In the genomic region with DNA sequence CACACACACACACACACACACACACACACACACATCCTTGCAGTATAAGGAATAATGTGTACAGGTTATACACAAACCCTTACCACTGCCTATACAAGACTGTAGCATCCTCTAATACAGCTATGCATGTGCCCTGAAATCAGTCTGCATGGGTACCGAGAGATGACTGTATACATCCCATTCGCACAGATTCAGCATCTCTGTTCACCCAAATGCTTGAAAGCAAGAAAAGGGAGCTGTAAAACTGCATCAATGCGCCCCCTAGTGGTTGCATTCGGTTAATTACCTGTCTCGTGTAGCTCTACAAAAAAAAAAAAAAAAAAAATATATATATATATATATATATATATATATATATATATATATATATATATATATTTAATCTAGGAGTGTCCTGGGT, we compare ENCODE assay signal across 9 mouse cellular contexts.
DNase-seq lines count a peak whose midpoint lies in the region; ATAC-seq and TF ChIP-seq lines count a peak whose summit lies in the region.
"Had no signal": no experiment of that assay in that cellular context is flagged by ENCODE, and none has a peak within 500 bp of the region (broad histone marks: within the 10 kb centered on the region; RNA-seq: fewer than 3 reads in every experiment).

No protein-coding gene starts in this region.

- no peak overlapping the region for H3K27ac ChIP-seq in kidney, embryonic 16.5 days (ENCODE audit: low read length)
- no peak overlapping the region for H3K27ac ChIP-seq in forebrain, embryonic 12.5 days
- no peak overlapping the region for H3K27ac ChIP-seq in hindbrain, postnatal 0 days
- H3K27ac ChIP-seq: macrophage had no signal

- H3K4me2 ChIP-seq in kidney, embryonic 16.5 days (replicated peaks; ENCODE audit: low read depth, low read length): no peak overlapping the region
- no peak overlapping the region for H3K4me2 ChIP-seq in forebrain, embryonic 12.5 days
- H3K4me2 ChIP-seq in hindbrain, postnatal 0 days (ENCODE audit: low read depth, low read length): no peak overlapping the region

- H3K36me3 ChIP-seq in kidney, embryonic 16.5 days (ENCODE audit: insufficient read depth, low read length): no peaks in the 10 kb centered on the region
- no peaks in the 10 kb centered on the region for H3K36me3 ChIP-seq in forebrain, embryonic 12.5 days (replicated peaks)
- no peaks in the 10 kb centered on the region for H3K36me3 ChIP-seq in hindbrain, postnatal 0 days (ENCODE audit: insufficient read depth, low read length)

- TF ChIP-seq CTCF in hindbrain, postnatal 0 days (IDR thresholded peaks at IDR 0.05; ENCODE audit: low read depth): peak; percentile 64

- intact Hi-C loops in left cerebral cortex, postnatal 4 days (cut with DNase I): loop anchor here (10.0 kb wide), 1 partner anchor 277 kb away; no protein-coding TSS in a partner anchor

- no peak for ATAC-seq in kidney, embryonic 16.5 days (ENCODE audit: low FRiP score, low TSS enrichment)
- peak; percentile 42; the same call in 1 of the 2 replicates for ATAC-seq in forebrain, embryonic 12.5 days (ENCODE audit: low FRiP score)
- peak; percentile 15; the same call in 1 of the 2 replicates for ATAC-seq in hindbrain, postnatal 0 days
- ATAC-seq in neutrophil, adult 5-6 weeks (ENCODE audit: extremely low read depth, insufficient number of reproducible peaks, low FRiP score, poor library complexity, severe bottlenecking): 0 out of 2 replicates have a peak, but pooled peaks have one; percentile 51

- no peak overlapping the region for H3K9ac ChIP-seq in kidney, embryonic 16.5 days (replicated peaks; ENCODE audit: low read length)
- no peak overlapping the region for H3K9ac ChIP-seq in forebrain, embryonic 12.5 days
- H3K9ac ChIP-seq in hindbrain, postnatal 0 days (replicated peaks; ENCODE audit: low read length): no peak overlapping the region

- 23% methylated on average over 5 of the region's 5 CpGs for WGBS in kidney, embryonic 16.5 days
- WGBS in forebrain, embryonic 12.5 days: 24% methylated on average over 5 of the region's 5 CpGs
- WGBS in hindbrain, postnatal 0 days: 17% methylated on average over 5 of the region's 5 CpGs

- peak; percentile 67 for DNase-seq in kidney, adult 18-20 months
- DNase-seq in brain, adult 2 months (ENCODE audit: low read depth, low spot score): peak; percentile 89
- peak; percentile 92 for DNase-seq in hindbrain, postnatal 0 days (ENCODE audit: low spot score)
- peak; percentile 75 for DNase-seq in left cerebral cortex, postnatal 4 days
- DNase-seq in thymus, postnatal 25 days: peak; percentile 48

- H3K27me3 ChIP-seq in kidney, embryonic 16.5 days (ENCODE audit: insufficient read depth, low read length): no peaks in the 10 kb centered on the region
- no peaks in the 10 kb centered on the region for H3K27me3 ChIP-seq in forebrain, embryonic 12.5 days
- H3K27me3 ChIP-seq in hindbrain, postnatal 0 days (ENCODE audit: insufficient read depth, low read length): no peaks in the 10 kb centered on the region

- no peaks in the 10 kb centered on the region for H3K9me3 ChIP-seq in kidney, embryonic 16.5 days (ENCODE audit: low read length)
- no peaks in the 10 kb centered on the region for H3K9me3 ChIP-seq in forebrain, embryonic 12.5 days
- no peaks in the 10 kb centered on the region for H3K9me3 ChIP-seq in hindbrain, postnatal 0 days (ENCODE audit: low read length)

- no peak overlapping the region for H3K4me3 ChIP-seq in kidney, embryonic 16.5 days (ENCODE audit: low read length)
- H3K4me3 ChIP-seq in forebrain, embryonic 12.5 days (replicated peaks): no peak overlapping the region
- H3K4me3 ChIP-seq in hindbrain, postnatal 0 days (ENCODE audit: low read length): no peak overlapping the region

- no peaks in the 10 kb centered on the region for H3K4me1 ChIP-seq in kidney, embryonic 16.5 days (ENCODE audit: insufficient read depth, low read length)
- H3K4me1 ChIP-seq in forebrain, embryonic 12.5 days: peaks cover 8% of the 10 kb centered on the region
- no peaks in the 10 kb centered on the region for H3K4me1 ChIP-seq in hindbrain, postnatal 0 days (ENCODE audit: insufficient read depth, low read length)
